Mouse (Mus musculus): Measurements from ENCODE around the gene Insrr. TPM values are rescaled to one million over a fixed set of nuclear protein-coding genes. Genes with fewer than 3 reads are reported as not detected.
"Not testable (repeated sequence)": the region's sequence is repeated elsewhere in the genome, so short reads cannot be mapped to it uniquely, and the experiment has no call there.

Gene Insrr
- polyA plus RNA-seq, 1 experiment = not detected

DNA sequence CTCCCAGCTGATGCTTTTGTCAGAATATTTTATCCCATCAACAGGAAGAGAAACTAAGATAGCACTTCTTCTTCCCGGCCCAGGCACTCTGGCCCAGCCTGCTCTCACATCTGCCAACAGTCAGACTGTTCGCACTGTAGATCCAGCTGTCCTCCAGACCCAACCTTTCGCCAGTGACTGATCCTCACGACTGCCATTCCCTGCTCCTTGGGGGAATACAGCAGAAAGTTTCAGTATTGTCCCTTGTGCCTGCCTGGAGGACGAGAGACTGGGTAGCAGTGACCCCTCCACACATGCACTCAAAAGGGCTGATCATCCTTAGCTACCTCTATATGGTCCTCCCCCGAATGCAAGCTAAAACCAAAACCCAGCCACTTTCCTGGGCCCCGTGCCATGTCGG lies 59.2 kb downstream of the Insrr start:
- TF ChIP-seq CTCF (IDR thresholded peaks at IDR 0.05; ENCODE audit: low read depth, low read length) (no peak), EP300 (IDR thresholded peaks at IDR 0.05; ENCODE audit: insufficient read depth, low read depth, low read length) (no peak), POLR2A (IDR thresholded peaks at IDR 0.05; ENCODE audit: insufficient read depth, low read length) (no peak)
- Histone ChIP-seq H3K9ac (ENCODE audit: low read depth, poor library complexity, severe bottlenecking) (no peak overlapping the region), H3K27ac (ENCODE audit: insufficient read depth, low read length) (no peak overlapping the region), H3K27me3 (ENCODE audit: control insufficient read depth, insufficient read depth, low read length, poor library complexity, severe bottlenecking) (no peaks in the 10 kb centered on the region), H3K9me3 (replicated peaks; ENCODE audit: control insufficient read depth, insufficient read depth, low read length, poor library complexity, severe bottlenecking) (no peaks in the 10 kb centered on the region), H3K4me3 (ENCODE audit: low read depth, low read length) (no peak overlapping the region), H3K36me3 (ENCODE audit: control insufficient read depth, insufficient read depth, low read length, poor library complexity, severe bottlenecking) (peaks cover 20% of the 10 kb centered on the region), H3K4me1 (ENCODE audit: control insufficient read depth, insufficient read depth, low read length) (no peaks in the 10 kb centered on the region)

DNA sequence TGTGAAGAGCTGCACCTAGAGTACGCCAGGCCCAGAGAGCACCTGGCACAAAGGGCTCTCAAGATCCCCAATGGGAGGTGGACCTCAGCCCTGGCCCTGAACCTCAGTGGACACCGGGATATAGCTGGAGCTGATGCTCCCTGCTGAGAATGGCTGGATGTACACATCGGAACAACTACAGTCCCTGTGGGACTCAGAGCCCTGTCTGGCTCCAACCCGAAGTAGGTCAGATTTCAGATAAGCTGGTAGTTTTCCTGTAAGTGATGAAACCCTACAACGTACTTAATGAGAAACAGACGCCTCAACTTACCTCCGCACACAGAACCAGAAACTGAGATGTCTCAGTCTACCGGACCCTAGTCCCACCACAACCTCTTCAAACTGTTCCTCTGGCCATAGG lies 60.9 kb downstream of the Insrr start:
- H3K9me3 ChIP-seq (replicated peaks; ENCODE audit: control insufficient read depth, insufficient read depth, low read length, poor library complexity, severe bottlenecking) = no peaks in the 10 kb centered on the region
- no peak overlapping the region for H3K4me3 ChIP-seq (ENCODE audit: low read depth, low read length)
- H3K4me1 ChIP-seq (ENCODE audit: control insufficient read depth, insufficient read depth, low read length) = no peaks in the 10 kb centered on the region
- H3K27me3 ChIP-seq (ENCODE audit: control insufficient read depth, insufficient read depth, low read length, poor library complexity, severe bottlenecking) = no peaks in the 10 kb centered on the region
- no peak overlapping the region for H3K9ac ChIP-seq (ENCODE audit: low read depth, poor library complexity, severe bottlenecking)
- H3K27ac ChIP-seq (ENCODE audit: insufficient read depth, low read length) = no peak overlapping the region
- no peak for TF ChIP-seq CTCF (IDR thresholded peaks at IDR 0.05; ENCODE audit: low read depth, low read length)
- no peak for TF ChIP-seq POLR2A (IDR thresholded peaks at IDR 0.05; ENCODE audit: insufficient read depth, low read length)
- TF ChIP-seq EP300 (IDR thresholded peaks at IDR 0.05; ENCODE audit: insufficient read depth, low read depth, low read length) = no peak
- peaks cover 33% of the 10 kb centered on the region for H3K36me3 ChIP-seq (ENCODE audit: control insufficient read depth, insufficient read depth, low read length, poor library complexity, severe bottlenecking)

DNA sequence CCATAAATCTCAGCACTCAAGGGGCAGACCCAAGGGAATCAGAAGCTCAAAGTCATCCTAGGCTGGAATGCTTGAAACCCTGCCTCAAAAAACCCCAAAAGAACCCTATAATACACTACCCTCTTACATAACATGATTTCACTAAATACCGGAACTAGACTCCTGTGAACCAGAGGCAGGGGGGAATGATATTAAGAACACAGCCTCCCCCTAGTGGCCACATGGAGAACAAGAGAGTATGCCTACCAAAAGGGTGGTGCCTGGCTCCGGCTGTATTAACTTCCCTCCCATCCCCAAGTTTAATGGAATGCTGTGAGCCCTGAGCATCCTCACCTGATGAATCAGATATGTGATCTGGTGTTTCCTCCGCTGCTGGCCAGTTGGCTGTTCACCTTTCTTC lies 63.1 kb downstream of the Insrr start:
- TF ChIP-seq POLR2A (IDR thresholded peaks at IDR 0.05; ENCODE audit: insufficient read depth, low read length) (no peak), CTCF (IDR thresholded peaks at IDR 0.05; ENCODE audit: low read depth, low read length) (peak; percentile 61), EP300 (IDR thresholded peaks at IDR 0.05; ENCODE audit: insufficient read depth, low read depth, low read length) (no peak)
- H3K4me3 ChIP-seq (ENCODE audit: low read depth, low read length) = no peak overlapping the region
- no peak overlapping the region for H3K9ac ChIP-seq (ENCODE audit: low read depth, poor library complexity, severe bottlenecking)
- peaks cover 43% of the 10 kb centered on the region for H3K36me3 ChIP-seq (ENCODE audit: control insufficient read depth, insufficient read depth, low read length, poor library complexity, severe bottlenecking)
- no peaks in the 10 kb centered on the region for H3K9me3 ChIP-seq (replicated peaks; ENCODE audit: control insufficient read depth, insufficient read depth, low read length, poor library complexity, severe bottlenecking)
- H3K4me1 ChIP-seq (ENCODE audit: control insufficient read depth, insufficient read depth, low read length) = no peaks in the 10 kb centered on the region
- no peak overlapping the region for H3K27ac ChIP-seq (ENCODE audit: insufficient read depth, low read length)
- H3K27me3 ChIP-seq (ENCODE audit: control insufficient read depth, insufficient read depth, low read length, poor library complexity, severe bottlenecking) = no peaks in the 10 kb centered on the region

DNA sequence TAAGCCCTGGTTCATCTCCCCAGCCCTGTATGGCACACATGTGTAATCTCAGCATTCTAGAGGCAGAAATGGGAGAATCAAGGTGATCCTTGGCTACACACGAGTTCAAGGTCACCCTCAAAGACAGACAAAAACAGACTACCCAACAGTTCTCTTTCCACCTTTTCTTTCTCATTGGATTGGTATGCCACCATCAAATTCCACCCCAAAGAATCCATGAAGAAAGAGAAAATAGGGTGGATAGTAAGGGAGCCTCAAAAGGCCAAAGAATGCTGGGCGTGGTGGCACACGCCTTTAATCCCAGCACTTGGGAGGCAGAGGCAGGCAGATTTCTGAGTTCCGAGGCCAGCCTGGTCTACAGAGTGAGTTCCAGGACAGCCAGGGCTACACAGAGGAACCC lies 67.4 kb downstream of the Insrr start:
- H3K4me1 ChIP-seq (ENCODE audit: control insufficient read depth, insufficient read depth, low read length); H3K27me3 ChIP-seq (ENCODE audit: control insufficient read depth, insufficient read depth, low read length, poor library complexity, severe bottlenecking); H3K4me3 ChIP-seq (ENCODE audit: low read depth, low read length); H3K9ac ChIP-seq (ENCODE audit: low read depth, poor library complexity, severe bottlenecking); H3K9me3 ChIP-seq (replicated peaks; ENCODE audit: control insufficient read depth, insufficient read depth, low read length, poor library complexity, severe bottlenecking): not testable (repeated sequence)
- Histone ChIP-seq H3K27ac (ENCODE audit: insufficient read depth, low read length) (0 out of 2 replicates have a peak overlapping the region, but pooled peaks have one; percentile 42), H3K36me3 (ENCODE audit: control insufficient read depth, insufficient read depth, low read length, poor library complexity, severe bottlenecking) (peaks cover 59% of the 10 kb centered on the region)

Other genes starting within 250 kb of the Insrr start
- 14.6 and 16.7 TPM in 2 replicates for gene Arhgef11, start 179.4 kb upstream of the Insrr start, polyA plus RNA-seq (2011; ENCODE audit: insufficient read depth, insufficient read length, low read depth, missing spikeins)
- gene Lrrc71, start 48.3 kb upstream of the Insrr start, polyA plus RNA-seq (2011; ENCODE audit: insufficient read depth, insufficient read length, low read depth, missing spikeins) = not detected in 2 replicates
- 0.26 and 0.46 TPM in 2 replicates for gene Ntrk1, start 1.8 kb upstream of the Insrr start, polyA plus RNA-seq (2011; ENCODE audit: insufficient read depth, insufficient read length, low read depth, missing spikeins)
- 1.9 and 2.3 TPM in 2 replicates for gene Pear1, start 27.4 kb downstream of the Insrr start, polyA plus RNA-seq (2011; ENCODE audit: insufficient read depth, insufficient read length, low read depth, missing spikeins)
- 0.18 TPM in 1 of 2 replicates, not detected in the other for gene Sh2d2a, start 49.8 kb downstream of the Insrr start, polyA plus RNA-seq (2011; ENCODE audit: insufficient read depth, insufficient read length, low read depth, missing spikeins)
- 66.9 and 74.2 TPM in 2 replicates for gene Prcc, start 88.7 kb downstream of the Insrr start, polyA plus RNA-seq (2011; ENCODE audit: insufficient read depth, insufficient read length, low read depth, missing spikeins)
- 508 and 526 TPM in 2 replicates for gene Hdgf, start 109.4 kb downstream of the Insrr start, polyA plus RNA-seq (2011; ENCODE audit: insufficient read depth, insufficient read length, low read depth, missing spikeins)
- 207 and 219 TPM in 2 replicates for gene Mrpl24, start 122.6 kb downstream of the Insrr start, polyA plus RNA-seq (2011; ENCODE audit: insufficient read depth, insufficient read length, low read depth, missing spikeins)
- 64.3 and 68.4 TPM in 2 replicates for gene Isg20l2, start 133.4 kb downstream of the Insrr start, polyA plus RNA-seq (2011; ENCODE audit: insufficient read depth, insufficient read length, low read depth, missing spikeins)
- 14.9 and 18.8 TPM in 2 replicates for gene Rrnad1, start 133.8 kb downstream of the Insrr start, polyA plus RNA-seq (2011; ENCODE audit: insufficient read depth, insufficient read length, low read depth, missing spikeins)
- gene Crabp2, start 151.7 kb downstream of the Insrr start, polyA plus RNA-seq (2011; ENCODE audit: insufficient read depth, insufficient read length, low read depth, missing spikeins) = 11.9 and 12.0 TPM in 2 replicates
- 34.5 and 36.0 TPM in 2 replicates for gene Nes, start 174.1 kb downstream of the Insrr start, polyA plus RNA-seq (2011; ENCODE audit: insufficient read depth, insufficient read length, low read depth, missing spikeins)
- 1.1 TPM in 2 replicates for gene Bcan, start 203.3 kb downstream of the Insrr start, polyA plus RNA-seq (2011; ENCODE audit: insufficient read depth, insufficient read length, low read depth, missing spikeins)
- not detected in 2 replicates for gene Hapln2, start 230.6 kb downstream of the Insrr start, polyA plus RNA-seq (2011; ENCODE audit: insufficient read depth, insufficient read length, low read depth, missing spikeins)
- gene Gpatch4, start 246.2 kb downstream of the Insrr start, polyA plus RNA-seq (2011; ENCODE audit: insufficient read depth, insufficient read length, low read depth, missing spikeins) = 27.7 and 27.8 TPM in 2 replicates